Mouse (Mus musculus) forebrain, embryonic 11.5 days (tissue): ENCODE results near the gene Spocd1. TPM values are rescaled to one million over a fixed set of nuclear protein-coding genes. Genes with fewer than 3 reads are reported as not detected.

Source experiments
- ATAC-seq: fragments of 200-750 bp; cut with Nextera tagmentation; replicated peaks from 2 replicates; pipeline ENCODE4 v1.8.0; 2017; ENCODE audit warnings: moderate TSS enrichment; ENCODE audit not compliant: low FRiP score
- DNase-seq: peaks from one replicate; pipeline ENCODE4 v3.0.0-alpha.2; 2017; ENCODE audit warnings: low spot score
- H3K27ac ChIP-seq: fragments of 300-500 bp; sonication (generic); 2 replicates; pipeline ENCODE4 v1.5.1; 2014; ENCODE audit warnings: low read depth, low read length
- H3K27me3 ChIP-seq: fragments of 300-500 bp; sonication (generic); 2 replicates; pipeline ENCODE4 v1.6.1; 2014; ENCODE audit warnings: mild to moderate bottlenecking, low read length, mixed read lengths; ENCODE audit not compliant: control insufficient read depth, insufficient read depth
- H3K36me3 ChIP-seq: fragments of 300-500 bp; sonication (generic); 2 replicates; pipeline ENCODE4 v1.6.1; 2014; ENCODE audit warnings: mild to moderate bottlenecking, low read length, moderate library complexity, mixed read lengths; ENCODE audit not compliant: control insufficient read depth, insufficient read depth
- H3K4me1 ChIP-seq: fragments of 300-500 bp; sonication (generic); replicated peaks from 2 replicates; pipeline ENCODE4 v1.6.1; 2014; ENCODE audit warnings: low read length, mixed read lengths; ENCODE audit not compliant: control insufficient read depth, insufficient read depth
- H3K4me2 ChIP-seq: fragments of 300-500 bp; sonication (generic); 2 replicates; pipeline ENCODE4 v1.6.1; 2014; ENCODE audit warnings: low read depth, mild to moderate bottlenecking, low read length, moderate library complexity, mixed read lengths; ENCODE audit not compliant: severe bottlenecking
- H3K4me3 ChIP-seq: fragments of 300-500 bp; sonication (generic); 2 replicates; pipeline ENCODE4 v1.5.1; 2014; ENCODE audit warnings: low read depth, low read length
- H3K9ac ChIP-seq: fragments of 300-500 bp; sonication (generic); 2 replicates; pipeline ENCODE4 v1.6.1; 2014; ENCODE audit warnings: low read length
- H3K9me3 ChIP-seq: fragments of 300-500 bp; sonication (generic); 2 replicates; pipeline ENCODE4 v1.6.1; 2016; ENCODE audit warnings: low read length, mixed read lengths; ENCODE audit not compliant: control insufficient read depth
- WGBS: fragments of 180-500 bp; shearing (Covaris S2); extraction: QIAGEN DNeasy Blood & Tissue Kit; methylation state at CpG from one replicate; pipeline ENCODE4 v1.1.7; 2014; 5-methylcytosine and 5-hydroxymethylcytosine counted together
- polyA plus RNA-seq: library from polyadenylated mRNA; unstranded; fragments of >200 nt; fragmentation: Nextera tagmentation; extraction: Ambion mirVana; gene quantifications from 2 replicates; pipeline ENCODE4 v1.2.1, GENCODE M21; 2014

Gene Spocd1
- polyA plus RNA-seq, 1 experiment from 2014 or later, result 0.05 TPM

- Histone ChIP-seq H3K36me3 (no peaks in the 10 kb centered on the region), H3K9ac (no peak overlapping the region), H3K4me3 (no peak overlapping the region), H3K4me1 (peaks cover 17% of the 10 kb centered on the region), H3K4me2 (no peak overlapping the region), H3K27ac (no peak overlapping the region), H3K9me3 (no peaks in the 10 kb centered on the region), H3K27me3 (no peaks in the 10 kb centered on the region)
- DNase-seq (no peak), ATAC-seq (no peak)
- WGBS, result 45% methylated on average over 7 of the region's 7 CpGs
Observed at GRCm38 (mm10) chr4:129971989-129972388, 42.9 kb downstream of the Spocd1 start.

GRCm38 (mm10) chr4:129974285-129974684 is 45.2 kb downstream of the Spocd1 start:
- H3K27me3 ChIP-seq, result no peaks in the 10 kb centered on the region
- ATAC-seq (no peak), DNase-seq (no peak)
- no peaks in the 10 kb centered on the region for H3K36me3 ChIP-seq
- WGBS, result 66% methylated on average over 9 of the region's 9 CpGs
- no peak overlapping the region for H3K27ac ChIP-seq
- H3K9me3 ChIP-seq, result no peaks in the 10 kb centered on the region
- H3K4me1 ChIP-seq, result peaks cover 4% of the 10 kb centered on the region; the same call in 1 of the 2 replicates
- H3K4me2 ChIP-seq, result no peak overlapping the region
- H3K4me3 ChIP-seq, result no peak overlapping the region
- no peak overlapping the region for H3K9ac ChIP-seq

- Histone ChIP-seq H3K36me3 (no peaks in the 10 kb centered on the region), H3K27me3 (no peaks in the 10 kb centered on the region; the same call in 1 of the 2 replicates), H3K27ac (no peak overlapping the region), H3K9me3 (no peaks in the 10 kb centered on the region), H3K4me2 (no peak overlapping the region), H3K9ac (no peak overlapping the region), H3K4me1 (0 out of 2 replicates have a peak, but pooled peaks cover 3% of the 10 kb centered on the region), H3K4me3 (no peak overlapping the region)
- DNase-seq (no peak), ATAC-seq (no peak)
- 71% methylated on average over 4 of the region's 4 CpGs for WGBS
Observed at GRCm38 (mm10) chr4:129977256-129977655, 48.2 kb downstream of the Spocd1 start.

GRCm38 (mm10) chr4:129978227-129978626 is 49.2 kb downstream of the Spocd1 start:
- 68% methylated on average over 4 of the region's 4 CpGs for WGBS
- Histone ChIP-seq H3K9me3 (no peaks in the 10 kb centered on the region), H3K4me1 (peaks cover 11% of the 10 kb centered on the region), H3K27me3 (peaks cover 2% of the 10 kb centered on the region), H3K4me2 (no peak overlapping the region), H3K9ac (no peak overlapping the region), H3K27ac (no peak overlapping the region), H3K4me3 (no peak overlapping the region), H3K36me3 (no peaks in the 10 kb centered on the region)
- ATAC-seq (no peak), DNase-seq (no peak)

- 65% methylated on average over 4 of the region's 4 CpGs for WGBS
- DNase-seq (no peak), ATAC-seq (no peak)
- H3K27ac ChIP-seq, result no peak overlapping the region
- H3K4me2 ChIP-seq, result no peak overlapping the region
- H3K27me3 ChIP-seq, result peaks cover 8% of the 10 kb centered on the region
- H3K9me3 ChIP-seq, result no peaks in the 10 kb centered on the region
- no peaks in the 10 kb centered on the region for H3K36me3 ChIP-seq
- peaks cover 18% of the 10 kb centered on the region for H3K4me1 ChIP-seq
- no peak overlapping the region for H3K9ac ChIP-seq
- H3K4me3 ChIP-seq, result no peak overlapping the region
Observed at GRCm38 (mm10) chr4:129978930-129979329, 49.9 kb downstream of the Spocd1 start.

GRCm38 (mm10) chr4:129981657-129982056 is 52.6 kb downstream of the Spocd1 start:
- no peaks in the 10 kb centered on the region for H3K36me3 ChIP-seq
- 46% methylated on average over 11 of the region's 11 CpGs for WGBS
- peaks cover 18% of the 10 kb centered on the region for H3K27me3 ChIP-seq
- no peak overlapping the region for H3K9ac ChIP-seq
- no peak overlapping the region for H3K27ac ChIP-seq
- no peaks in the 10 kb centered on the region for H3K9me3 ChIP-seq
- H3K4me2 ChIP-seq, result no peak overlapping the region
- H3K4me3 ChIP-seq, result no peak overlapping the region
- no peak for DNase-seq
- ATAC-seq, result no peak
- peaks cover 27% of the 10 kb centered on the region for H3K4me1 ChIP-seq

GRCm38 (mm10) chr4:129983046-129983445 is 54.0 kb downstream of the Spocd1 start:
- Histone ChIP-seq H3K4me3 (no peak overlapping the region), H3K27me3 (peaks cover 25% of the 10 kb centered on the region)
- no peak for DNase-seq

GRCm38 (mm10) chr4:129983764-129984420 is 54.8 kb downstream of the Spocd1 start:
- 3% methylated on average over 15 of the region's 15 CpGs for WGBS
- H3K9ac ChIP-seq, result no peak overlapping the region
- DNase-seq, result peak; percentile 82
- no peak overlapping the region for H3K27ac ChIP-seq
- peaks cover 31% of the 10 kb centered on the region for H3K27me3 ChIP-seq
- H3K9me3 ChIP-seq, result no peaks in the 10 kb centered on the region
- peak overlapping the region; percentile 72 for H3K4me3 ChIP-seq
- H3K4me1 ChIP-seq, result peaks cover 38% of the 10 kb centered on the region
- no peak for ATAC-seq
- no peaks in the 10 kb centered on the region for H3K36me3 ChIP-seq
- H3K4me2 ChIP-seq, result peak overlapping the region; percentile 97

More at GRCm38 (mm10) chr4:129983046-129983445, 54.0 kb downstream of the Spocd1 start:
- no peak overlapping the region for H3K9ac ChIP-seq
- H3K9me3 ChIP-seq, result no peaks in the 10 kb centered on the region
- H3K27ac ChIP-seq, result no peak overlapping the region
- 10% methylated on average over 5 of the region's 5 CpGs for WGBS
- ATAC-seq, result no peak
- H3K36me3 ChIP-seq, result no peaks in the 10 kb centered on the region
- peaks cover 38% of the 10 kb centered on the region for H3K4me1 ChIP-seq
- H3K4me2 ChIP-seq, result no peak overlapping the region
